17 mouse cellular contexts compared by ENCODE assay signal in genomic region chr5:17115035-17115434, GRCm38 (mm10).
"Had no signal": no experiment of that assay in that cellular context is flagged by ENCODE, and none has a peak within 500 bp of the region (broad histone marks: within the 10 kb centered on the region; RNA-seq: fewer than 3 reads in every experiment).

No protein-coding gene starts in this region.

- H3K4me2 ChIP-seq: limb, embryonic 12.5 days; limb, embryonic 15.5 days; liver, embryonic 11.5 days; lung, embryonic 14.5 days; midbrain, embryonic 11.5 days had no signal

- H3K4me1 ChIP-seq: limb, embryonic 12.5 days had no signal

- DNase-seq: kidney, adult 18-20 months; kidney, postnatal 14 days; kidney, postnatal 4 days; left cerebral cortex, postnatal 4 days; liver, postnatal 0 days; lung, embryonic 14.5 days; lung, postnatal 10 days; lung, postnatal 4 days; midbrain, embryonic 14.5 days; thymus, adult 2 months; thymus, postnatal 14 days; thymus, postnatal 4 days had no signal

- H3K36me3 ChIP-seq: limb, embryonic 12.5 days; limb, embryonic 15.5 days had no signal

- ATAC-seq: liver, postnatal 0 days had no signal

- H3K27me3 ChIP-seq: limb, embryonic 12.5 days; limb, embryonic 15.5 days had no signal

- H3K9me3 ChIP-seq: limb, embryonic 12.5 days; limb, embryonic 15.5 days had no signal

- H3K9ac ChIP-seq: limb, embryonic 12.5 days; limb, embryonic 15.5 days; liver, embryonic 14.5 days; liver, postnatal 0 days; lung, embryonic 14.5 days had no signal

- H3K4me3 ChIP-seq: limb, embryonic 12.5 days; limb, embryonic 15.5 days had no signal

- H3K27ac ChIP-seq: limb, embryonic 12.5 days; limb, embryonic 15.5 days; liver, embryonic 14.5 days had no signal
